Mouse (Mus musculus): ENCODE data around the gene BC034090. TPM values are rescaled to one million over a fixed set of nuclear protein-coding genes. Genes with fewer than 3 reads are reported as not detected.

The BC034090 gene
- polyA plus RNA-seq, 1 experiment: 13.1 TPM

- DNase-seq: no peak
- WGBS: 29% methylated on average over 11 of the region's 11 CpGs
- TF ChIP-seq POLR2A (IDR thresholded peaks at IDR 0.05; ENCODE audit: control insufficient read depth, extremely low read depth, insufficient read depth, low read length, poor library complexity): no peak
- TF ChIP-seq CTCF (IDR thresholded peaks at IDR 0.05; ENCODE audit: borderline replicate concordance, control insufficient read depth, extremely low read depth, insufficient read depth, low read length, poor library complexity): no peak
- Histone ChIP-seq H3K4me3 (ENCODE audit: control insufficient read depth, insufficient read depth, low read length) (no peak overlapping the region), H3K27ac (ENCODE audit: control insufficient read depth, insufficient read depth, low read length) (peak overlapping the region; percentile 12; the same call in 1 of the 2 replicates), H3K36me3 (ENCODE audit: control insufficient read depth, insufficient read depth, low read length) (no peaks in the 10 kb centered on the region), H3K27me3 (ENCODE audit: control insufficient read depth, insufficient read depth, low read length) (no peaks in the 10 kb centered on the region), H3K4me1 (replicated peaks; ENCODE audit: control insufficient read depth, insufficient read depth, low read length) (peaks cover 53% of the 10 kb centered on the region)
Observed at GRCm38 (mm10) chr1:155222101-155222669, 22.1 kb downstream of the BC034090 start.

GRCm38 (mm10) chr1:155218924-155219323 is 25.3 kb downstream of the BC034090 start:
- H3K4me3 ChIP-seq (ENCODE audit: control insufficient read depth, insufficient read depth, low read length): no peak overlapping the region
- H3K27ac ChIP-seq (ENCODE audit: control insufficient read depth, insufficient read depth, low read length): no peak overlapping the region
- DNase-seq: no peak
- TF ChIP-seq CTCF (IDR thresholded peaks at IDR 0.05; ENCODE audit: borderline replicate concordance, control insufficient read depth, extremely low read depth, insufficient read depth, low read length, poor library complexity) (no peak), POLR2A (IDR thresholded peaks at IDR 0.05; ENCODE audit: control insufficient read depth, extremely low read depth, insufficient read depth, low read length, poor library complexity) (no peak)
- peaks cover 58% of the 10 kb centered on the region for H3K4me1 ChIP-seq (replicated peaks; ENCODE audit: control insufficient read depth, insufficient read depth, low read length)
- no peaks in the 10 kb centered on the region for H3K36me3 ChIP-seq (ENCODE audit: control insufficient read depth, insufficient read depth, low read length)
- WGBS: 79% methylated on average over 5 of the region's 5 CpGs
- H3K27me3 ChIP-seq (ENCODE audit: control insufficient read depth, insufficient read depth, low read length): no peaks in the 10 kb centered on the region

- Histone ChIP-seq H3K4me1 (replicated peaks; ENCODE audit: control insufficient read depth, insufficient read depth, low read length) (peaks cover 51% of the 10 kb centered on the region), H3K36me3 (ENCODE audit: control insufficient read depth, insufficient read depth, low read length) (no peaks in the 10 kb centered on the region), H3K4me3 (ENCODE audit: control insufficient read depth, insufficient read depth, low read length) (no peak overlapping the region), H3K27me3 (ENCODE audit: control insufficient read depth, insufficient read depth, low read length) (no peaks in the 10 kb centered on the region), H3K27ac (ENCODE audit: control insufficient read depth, insufficient read depth, low read length) (no peak overlapping the region)
- DNase-seq: peak; percentile 76
- WGBS: 36% methylated on average over 9 of the region's 9 CpGs
- peak; percentile 70; the same call in 1 of the 2 replicates for TF ChIP-seq CTCF (IDR thresholded peaks at IDR 0.05; ENCODE audit: borderline replicate concordance, control insufficient read depth, extremely low read depth, insufficient read depth, low read length, poor library complexity)
- TF ChIP-seq POLR2A (IDR thresholded peaks at IDR 0.05; ENCODE audit: control insufficient read depth, extremely low read depth, insufficient read depth, low read length, poor library complexity): no peak
Observed at GRCm38 (mm10) chr1:155217865-155218541, 26.2 kb downstream of the BC034090 start.

- no peak overlapping the region for H3K4me3 ChIP-seq (ENCODE audit: control insufficient read depth, insufficient read depth, low read length)
- 21% methylated on average over 6 of the region's 6 CpGs for WGBS
- peaks cover 44% of the 10 kb centered on the region for H3K4me1 ChIP-seq (replicated peaks; ENCODE audit: control insufficient read depth, insufficient read depth, low read length)
- no peaks in the 10 kb centered on the region for H3K27me3 ChIP-seq (ENCODE audit: control insufficient read depth, insufficient read depth, low read length)
- no peaks in the 10 kb centered on the region for H3K36me3 ChIP-seq (ENCODE audit: control insufficient read depth, insufficient read depth, low read length)
- no peak for TF ChIP-seq CTCF (IDR thresholded peaks at IDR 0.05; ENCODE audit: borderline replicate concordance, control insufficient read depth, extremely low read depth, insufficient read depth, low read length, poor library complexity)
- no peak for TF ChIP-seq POLR2A (IDR thresholded peaks at IDR 0.05; ENCODE audit: control insufficient read depth, extremely low read depth, insufficient read depth, low read length, poor library complexity)
- peak; percentile 23 for DNase-seq
- no peak overlapping the region for H3K27ac ChIP-seq (ENCODE audit: control insufficient read depth, insufficient read depth, low read length)
Observed at GRCm38 (mm10) chr1:155216844-155217243, 27.4 kb downstream of the BC034090 start.

GRCm38 (mm10) chr1:155216313-155216712 is 27.9 kb downstream of the BC034090 start:
- Histone ChIP-seq H3K27me3 (ENCODE audit: control insufficient read depth, insufficient read depth, low read length) (no peaks in the 10 kb centered on the region), H3K36me3 (ENCODE audit: control insufficient read depth, insufficient read depth, low read length) (no peaks in the 10 kb centered on the region), H3K4me1 (replicated peaks; ENCODE audit: control insufficient read depth, insufficient read depth, low read length) (peaks cover 43% of the 10 kb centered on the region), H3K4me3 (ENCODE audit: control insufficient read depth, insufficient read depth, low read length) (no peak overlapping the region), H3K27ac (ENCODE audit: control insufficient read depth, insufficient read depth, low read length) (no peak overlapping the region)
- DNase-seq: no peak
- 91% methylated on average over 11 of the region's 11 CpGs for WGBS
- no peak for TF ChIP-seq POLR2A (IDR thresholded peaks at IDR 0.05; ENCODE audit: control insufficient read depth, extremely low read depth, insufficient read depth, low read length, poor library complexity)
- TF ChIP-seq CTCF (IDR thresholded peaks at IDR 0.05; ENCODE audit: borderline replicate concordance, control insufficient read depth, extremely low read depth, insufficient read depth, low read length, poor library complexity): no peak

- no peak for TF ChIP-seq CTCF (IDR thresholded peaks at IDR 0.05; ENCODE audit: borderline replicate concordance, control insufficient read depth, extremely low read depth, insufficient read depth, low read length, poor library complexity)
- 56% methylated on average over 9 of the region's 9 CpGs for WGBS
- Histone ChIP-seq H3K27ac (ENCODE audit: control insufficient read depth, insufficient read depth, low read length) (no peak overlapping the region), H3K27me3 (ENCODE audit: control insufficient read depth, insufficient read depth, low read length) (no peaks in the 10 kb centered on the region), H3K4me3 (ENCODE audit: control insufficient read depth, insufficient read depth, low read length) (no peak overlapping the region), H3K36me3 (ENCODE audit: control insufficient read depth, insufficient read depth, low read length) (no peaks in the 10 kb centered on the region), H3K4me1 (replicated peaks; ENCODE audit: control insufficient read depth, insufficient read depth, low read length) (peaks cover 45% of the 10 kb centered on the region)
- DNase-seq: peak; percentile 49
Observed at GRCm38 (mm10) chr1:155215066-155215764, 29.0 kb downstream of the BC034090 start.
